Mouse (Mus musculus): ENCODE measurements around the gene Pigm.

GRCm38 (mm10) chr1:172332925-172333324 lies 43.4 kb upstream of the Pigm start:
- TF ChIP-seq CTCF (IDR thresholded peaks at IDR 0.05; ENCODE audit: borderline replicate concordance, insufficient read depth, low read depth, low read length) (no peak), POLR2A (IDR thresholded peaks at IDR 0.05; ENCODE audit: borderline replicate concordance, insufficient read depth, low read length) (no peak)

Measured in cerebellum, adult 2 months (tissue).